Mouse (Mus musculus): Measurements from ENCODE around the gene Tk2.
A peak's percentile ranks its signal among the peaks of the same experiment; 100 is the strongest.
"Not testable (repeated sequence)": the region's sequence is repeated elsewhere in the genome, so short reads cannot be mapped to it uniquely, and the experiment has no call there.

Gene Tk2

DNA sequence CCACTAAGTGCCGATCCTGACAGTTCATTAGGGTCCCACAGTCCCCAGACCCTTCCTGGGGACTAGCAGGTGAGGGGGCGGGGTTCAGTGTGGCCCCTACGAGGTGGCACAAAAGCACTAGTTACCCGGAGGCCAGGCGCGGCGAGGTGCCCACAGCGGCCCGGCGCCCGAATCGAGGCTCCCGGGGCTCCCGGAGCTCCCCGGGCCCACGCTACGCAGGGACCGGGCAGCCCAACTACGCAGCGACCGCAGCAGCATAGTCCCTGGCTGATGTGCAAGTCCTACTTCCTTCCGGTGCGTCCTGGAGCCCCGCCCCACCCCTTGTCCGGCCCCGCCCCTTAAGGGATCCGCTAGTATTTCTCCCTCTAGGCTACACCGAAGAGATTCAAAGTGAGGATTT, at the start of gene Tk2:
Tk2 (minus strand) TSS at position 283 of the 400 bp plus-strand sequence.
- DNase-seq = peak; percentile 83

DNA sequence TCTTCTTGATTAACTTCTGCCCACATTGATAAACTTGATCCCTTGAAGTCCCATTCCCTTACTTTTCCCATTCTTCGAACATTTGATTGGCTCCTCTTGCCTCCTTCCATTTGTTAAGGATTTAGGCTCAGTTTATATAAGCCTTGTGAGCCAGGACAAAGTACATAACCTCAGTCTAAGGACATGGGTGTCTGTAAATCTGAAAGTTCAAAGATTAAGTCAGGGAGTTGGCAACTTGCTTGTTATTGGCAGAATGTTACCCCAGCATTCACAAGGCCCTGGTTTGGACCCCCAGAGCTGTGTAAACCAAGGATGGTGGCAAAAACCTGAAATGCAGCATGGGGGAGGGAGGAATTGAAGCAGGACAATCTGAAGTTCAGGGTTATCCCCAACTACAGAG, 46.0 kb upstream of the Tk2 start:
- DNase-seq = no peak

DNA sequence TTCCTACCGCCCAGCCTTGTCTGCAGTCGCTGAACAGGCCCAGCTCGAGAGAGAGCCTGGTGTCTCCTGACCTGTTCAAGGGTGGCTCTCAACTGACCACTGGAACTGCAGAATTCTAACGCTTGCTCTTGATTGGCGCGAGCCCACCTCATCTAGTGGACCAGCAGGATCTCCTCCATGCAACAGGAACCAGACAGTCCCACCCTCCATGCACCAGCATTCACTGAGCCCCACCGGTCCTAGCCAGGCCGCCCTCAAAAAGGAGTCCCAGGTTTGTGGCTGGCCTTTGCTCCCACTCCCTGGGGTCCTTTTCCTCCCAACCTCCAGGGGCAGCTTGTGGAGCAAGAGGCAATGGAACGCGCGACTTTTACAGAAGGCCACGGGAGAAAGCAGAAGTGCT, 44.7 kb upstream of the Tk2 start, which contains the start of gene Cmtm2a:
Cmtm2a (minus strand) TSS at position 101 of the 400 bp plus-strand sequence.
- not testable (repeated sequence) for DNase-seq

DNA sequence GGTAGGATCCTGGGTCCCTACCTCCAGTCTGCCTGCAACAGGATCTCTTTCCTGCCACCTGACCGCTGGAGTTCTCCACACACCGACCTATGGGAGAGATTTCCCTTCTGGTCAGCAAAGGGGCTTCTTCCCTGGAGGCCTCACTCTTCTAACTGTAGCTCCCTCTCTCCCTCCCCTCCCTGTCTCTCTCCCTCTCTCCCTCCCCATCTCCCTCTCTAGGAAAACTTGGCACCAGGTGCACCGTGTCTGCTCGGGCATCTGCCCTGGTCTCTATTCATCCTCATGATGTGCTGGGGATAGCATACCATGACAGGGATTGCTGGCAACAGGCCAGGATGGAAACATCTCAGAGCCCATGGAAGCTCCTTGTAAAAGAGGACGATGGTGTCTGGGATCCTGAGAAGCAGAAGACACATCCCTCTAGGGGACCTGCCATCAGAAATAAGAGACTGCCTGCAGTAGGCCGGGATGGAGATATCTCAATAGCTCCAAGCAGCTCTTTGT, 20.6 kb upstream of the Tk2 start:
- DNase-seq = no peak

DNA sequence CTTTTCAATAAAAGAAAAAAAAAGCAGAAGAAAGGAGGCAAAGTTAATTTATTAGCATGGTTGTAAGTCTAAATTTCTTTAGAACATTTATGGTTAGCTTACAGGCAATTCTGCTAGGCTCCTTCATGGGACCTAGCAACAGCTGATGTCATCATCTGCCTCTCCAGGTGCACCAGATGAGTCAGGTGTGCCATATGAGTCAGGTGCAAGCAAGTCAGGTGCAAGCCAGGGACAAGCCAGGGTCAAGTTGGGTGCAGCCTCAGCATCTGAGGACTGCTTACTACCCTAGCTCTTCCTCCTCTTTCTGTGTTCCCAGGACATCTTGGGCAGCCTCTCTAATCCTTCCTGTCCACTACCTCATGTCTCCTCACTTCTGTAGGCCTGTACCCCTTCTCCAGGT, 20.0 kb upstream of the Tk2 start:
- DNase-seq = no peak

DNA sequence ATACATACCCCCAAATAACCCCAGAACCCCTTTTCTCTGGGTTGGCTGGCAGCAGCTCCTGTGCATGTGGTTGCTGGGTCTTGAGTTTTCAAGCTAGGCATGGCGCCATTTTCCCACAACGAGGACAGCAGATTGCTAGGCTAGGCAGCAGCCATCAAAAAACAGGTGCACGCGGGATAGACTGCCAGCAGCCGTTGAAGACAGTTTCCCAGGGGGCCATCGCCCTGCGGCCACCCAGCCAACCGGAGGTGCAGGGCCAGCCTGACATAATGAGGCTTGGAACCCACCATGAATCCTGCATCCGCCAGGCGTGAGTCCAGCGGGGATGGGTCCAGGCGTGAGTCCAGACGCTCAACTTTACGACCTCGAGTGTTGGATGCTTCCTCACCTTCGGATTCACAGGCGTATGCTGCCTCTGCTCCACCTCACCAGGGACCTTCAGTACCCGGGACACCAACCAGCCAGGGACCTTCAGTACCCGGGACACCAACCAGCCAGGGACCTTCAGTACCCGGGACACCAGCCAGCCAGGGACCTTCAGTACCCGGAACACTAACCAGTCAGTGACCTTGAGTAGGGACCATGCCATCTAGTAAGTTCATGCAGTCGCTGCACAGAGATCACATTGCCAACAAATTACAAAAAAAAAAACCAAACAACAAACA, 16.0 kb upstream of the Tk2 start:
- DNase-seq = not testable (repeated sequence)

DNA sequence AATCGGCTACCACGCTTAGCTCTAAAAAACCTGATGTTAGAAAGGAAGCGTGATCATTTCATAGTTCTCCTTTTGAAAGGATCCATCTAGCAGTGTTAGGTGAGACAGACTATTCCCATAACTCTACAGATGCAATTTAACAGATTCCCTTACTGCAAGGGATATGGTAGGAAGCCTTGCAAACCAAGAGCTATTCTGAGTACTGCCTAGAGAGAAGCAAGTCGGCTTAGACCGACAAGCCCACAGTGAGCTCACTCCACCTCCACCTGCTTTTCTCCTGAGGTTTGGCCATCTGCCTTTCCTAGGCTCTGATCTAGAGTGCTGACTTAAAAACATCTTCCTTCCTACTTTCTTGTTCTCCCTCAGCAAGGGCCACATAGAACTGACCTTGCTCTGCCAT, 13.4 kb upstream of the Tk2 start:
- DNase-seq = not testable (repeated sequence)

DNA sequence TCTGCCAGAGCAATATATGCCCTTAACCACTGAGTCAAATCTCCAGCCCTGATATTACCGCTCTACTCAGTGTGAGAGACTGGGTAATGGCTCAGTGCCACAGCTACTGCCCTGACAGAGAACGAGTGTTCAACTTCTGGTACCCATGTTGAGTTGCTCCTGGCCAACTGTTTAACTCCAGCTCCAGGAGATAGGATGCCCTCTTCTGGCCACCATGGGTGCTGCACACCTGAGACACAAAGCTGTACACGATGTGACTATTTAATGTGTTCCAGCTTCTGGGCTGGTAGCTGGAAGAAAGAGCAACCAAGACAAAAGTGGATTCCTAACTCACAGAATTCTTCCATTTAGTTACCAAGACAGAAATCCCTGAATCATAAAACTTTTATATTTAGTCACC, 4.7 kb upstream of the Tk2 start:
- DNase-seq = peak; percentile 58

DNA sequence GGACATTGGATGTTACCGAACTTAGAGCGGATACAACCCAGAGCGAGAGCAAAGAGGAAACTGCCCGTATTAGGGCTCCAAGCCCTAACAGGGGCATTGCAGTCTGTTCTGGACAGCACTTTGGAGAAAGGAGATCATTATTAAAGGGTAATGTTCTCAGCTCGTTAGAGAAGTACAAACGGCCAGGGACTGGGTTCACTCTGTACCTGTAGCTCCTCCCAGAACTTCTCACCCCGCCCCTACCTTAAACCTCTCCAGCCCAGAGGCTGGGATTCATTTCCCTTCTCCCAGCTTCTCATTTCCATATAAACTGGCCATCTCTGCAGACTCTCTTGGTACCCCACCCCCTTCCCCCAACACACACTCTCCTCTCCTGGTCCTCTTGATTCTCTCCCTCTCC, 3.1 kb upstream of the Tk2 start:
- DNase-seq = peak; percentile 38

DNA sequence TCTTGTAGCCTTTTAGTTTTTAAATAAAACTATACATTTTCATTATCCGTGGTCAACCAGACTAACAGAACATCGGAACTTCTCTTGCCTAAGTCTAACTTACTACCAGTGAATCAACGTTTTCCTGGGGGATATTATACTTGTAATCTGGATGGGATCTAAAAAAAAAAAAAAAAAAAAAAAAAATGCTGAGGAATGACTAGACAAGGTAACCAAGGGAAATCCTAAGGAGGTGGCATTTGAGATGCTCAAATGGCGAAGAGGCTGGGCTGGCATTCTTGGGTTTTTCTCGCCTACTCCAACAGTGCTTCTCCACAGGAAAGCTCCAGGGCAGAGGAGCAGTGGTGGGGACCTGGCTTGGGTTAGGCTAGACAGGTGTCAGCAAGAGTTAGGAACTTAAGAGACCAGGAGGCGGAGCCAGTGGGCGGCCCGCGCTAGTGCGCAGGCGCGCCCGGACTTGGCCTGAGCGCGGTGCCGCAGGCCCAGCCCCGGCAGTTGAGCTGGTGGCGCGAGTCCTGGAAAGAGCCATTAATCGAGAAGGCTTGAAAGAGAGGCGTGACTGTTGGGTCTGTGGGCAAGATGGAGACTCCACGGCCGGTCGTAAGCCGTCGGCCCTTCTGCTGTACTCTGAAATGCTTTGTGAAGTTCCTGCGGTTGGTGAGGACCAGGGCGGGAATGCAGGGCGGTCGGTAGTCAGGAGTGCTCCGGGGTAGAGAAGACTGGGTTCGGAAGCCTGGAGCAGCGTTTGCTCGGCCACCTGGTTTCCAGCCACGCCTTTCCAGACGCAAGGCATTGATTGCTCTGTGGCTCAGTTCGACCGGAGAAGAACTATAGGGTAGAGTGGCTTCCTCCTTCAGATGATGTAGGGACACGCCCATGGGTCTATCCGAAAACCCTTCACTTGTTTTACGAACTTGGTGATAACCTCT, 2.3 kb upstream of the Tk2 start, which contains the start of gene Cklf:
Cklf (plus strand) TSS at position 423 of the 929 bp plus-strand sequence.
- DNase-seq = peak; percentile 96

DNA sequence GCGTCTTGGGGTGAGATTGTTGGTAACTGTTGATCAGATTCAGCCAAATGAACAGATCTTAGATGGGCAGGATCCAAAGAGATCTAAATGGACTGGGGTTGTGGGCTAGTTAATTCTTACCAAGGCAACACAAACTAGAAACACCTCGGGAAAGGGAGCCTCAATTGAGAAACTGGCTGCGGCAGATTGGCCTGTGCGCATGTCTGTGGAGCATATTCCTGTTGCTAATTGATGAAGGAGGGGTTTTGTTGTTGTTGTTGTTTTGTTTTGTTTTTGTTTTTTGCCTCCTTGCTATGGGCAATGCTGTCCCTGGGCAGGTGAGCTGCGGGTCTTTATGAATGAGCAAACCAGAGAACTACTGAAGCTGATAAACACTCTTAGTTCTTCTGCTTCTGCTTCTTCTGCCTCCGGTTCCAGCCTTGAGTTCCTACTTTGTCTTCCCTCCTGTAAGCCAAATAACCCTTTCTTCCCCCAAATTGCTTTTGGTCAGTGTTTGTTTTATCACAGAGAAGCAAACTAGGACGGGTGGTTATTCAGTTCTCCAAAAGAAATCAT, 1.2 kb upstream of the Tk2 start:
- no peak for DNase-seq

DNA sequence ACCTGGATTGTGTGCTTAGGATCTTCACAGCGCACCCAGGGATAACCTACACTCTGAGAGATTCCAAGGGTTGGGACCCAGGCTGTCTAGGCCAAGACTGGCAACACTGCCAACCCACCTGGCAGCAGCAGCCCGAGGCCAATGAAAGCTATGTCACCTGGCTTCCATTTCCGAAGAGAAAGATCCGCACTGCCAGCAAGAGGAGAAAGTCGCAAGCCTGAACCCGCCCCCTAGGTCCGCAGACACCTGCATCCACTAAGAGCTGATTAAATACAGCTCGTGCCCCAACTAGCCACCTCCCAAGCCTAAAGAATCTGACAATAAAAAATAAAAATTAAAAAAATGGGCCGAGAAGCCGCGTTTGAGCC, 466 bp downstream of the Tk2 start:
- peak; percentile 20 for DNase-seq

DNA sequence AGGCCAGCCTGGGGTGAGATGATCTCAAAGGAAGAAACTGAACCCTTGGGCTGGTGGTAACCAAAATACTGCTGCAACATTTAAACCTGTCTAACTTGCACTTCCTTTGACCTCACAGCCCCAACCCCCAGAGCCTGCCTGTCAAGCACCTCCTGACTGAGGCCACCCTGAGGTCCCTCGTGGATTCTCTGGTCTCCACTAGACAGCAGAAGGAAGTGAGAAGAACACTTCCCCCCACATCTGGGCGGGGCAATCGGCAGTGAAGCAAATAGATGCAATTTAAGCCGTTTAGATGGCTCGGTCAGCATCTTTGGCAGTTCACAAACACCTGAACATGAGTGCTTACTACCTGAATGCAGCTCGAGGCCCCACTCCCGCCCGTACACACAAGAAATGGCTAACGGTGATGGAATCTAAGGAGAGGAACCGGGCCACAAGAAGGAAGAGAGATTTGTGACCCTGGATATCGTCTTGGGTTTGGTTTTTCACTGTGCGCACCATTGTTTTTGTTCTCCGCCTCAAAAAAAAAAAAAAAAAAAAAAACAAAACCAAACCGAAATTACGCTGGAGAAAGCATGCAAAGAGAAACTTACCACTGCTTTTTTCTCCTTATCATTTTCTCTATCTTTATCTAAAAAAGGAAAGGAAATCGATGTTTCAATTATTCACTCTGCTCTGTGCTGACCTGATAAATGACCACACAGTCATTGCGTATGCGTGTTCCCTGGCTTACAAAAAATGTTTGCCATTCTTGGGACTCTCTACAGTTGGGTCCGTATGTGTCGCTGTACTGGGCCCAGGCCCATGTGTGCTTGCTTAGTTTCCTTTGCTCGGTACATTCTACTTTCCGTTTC, 1.1 kb downstream of the Tk2 start:
- peak; percentile 75 for DNase-seq

DNA sequence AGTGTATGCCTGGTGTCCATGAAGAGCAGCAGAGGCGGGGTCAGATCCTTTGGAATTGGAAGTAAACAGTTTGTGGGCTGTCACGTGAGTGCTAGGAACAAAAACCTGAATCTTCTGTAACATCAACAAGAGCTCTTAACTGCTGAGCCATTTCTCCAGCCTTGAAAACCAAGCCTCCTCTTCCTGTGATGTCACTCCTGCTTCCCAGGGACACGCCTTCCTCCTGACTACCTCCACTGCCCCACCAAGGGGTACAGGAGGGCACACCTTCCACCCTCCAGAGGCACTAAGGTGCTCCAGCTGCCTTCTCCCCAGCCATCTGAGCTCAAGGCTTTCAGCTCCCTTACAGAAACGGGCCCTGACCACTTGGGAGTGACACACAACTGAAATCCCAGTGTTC, 1.7 kb downstream of the Tk2 start:
- DNase-seq = peak; percentile 11

DNA sequence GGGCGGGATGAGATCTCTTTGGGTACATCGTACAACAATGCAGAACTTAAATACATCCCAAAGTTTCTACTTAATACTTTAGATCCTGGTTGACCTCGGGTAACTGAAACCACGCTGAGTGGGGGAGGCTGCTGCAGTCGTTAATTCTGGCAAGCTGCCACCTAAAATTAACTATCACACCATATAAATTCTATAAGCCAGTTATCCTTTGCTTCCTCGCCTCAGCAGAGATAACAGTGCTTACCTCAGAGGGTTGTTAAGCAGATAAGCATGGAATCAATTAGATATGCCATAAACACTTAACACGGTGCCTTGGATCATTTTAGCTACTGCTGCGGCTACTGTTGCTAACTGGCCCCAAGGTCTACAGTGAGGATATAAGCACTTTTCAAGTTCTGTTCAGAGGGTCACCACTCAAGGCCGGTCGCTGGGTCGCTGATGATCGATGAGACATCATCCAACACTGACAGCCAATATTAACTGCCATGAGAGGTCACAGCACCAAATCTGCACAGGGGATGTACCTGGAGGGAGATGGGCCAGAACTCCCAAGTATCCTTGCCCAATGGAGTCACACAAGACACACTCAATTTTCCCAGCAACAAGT, 6.2 kb downstream of the Tk2 start:
- DNase-seq = no peak

DNA sequence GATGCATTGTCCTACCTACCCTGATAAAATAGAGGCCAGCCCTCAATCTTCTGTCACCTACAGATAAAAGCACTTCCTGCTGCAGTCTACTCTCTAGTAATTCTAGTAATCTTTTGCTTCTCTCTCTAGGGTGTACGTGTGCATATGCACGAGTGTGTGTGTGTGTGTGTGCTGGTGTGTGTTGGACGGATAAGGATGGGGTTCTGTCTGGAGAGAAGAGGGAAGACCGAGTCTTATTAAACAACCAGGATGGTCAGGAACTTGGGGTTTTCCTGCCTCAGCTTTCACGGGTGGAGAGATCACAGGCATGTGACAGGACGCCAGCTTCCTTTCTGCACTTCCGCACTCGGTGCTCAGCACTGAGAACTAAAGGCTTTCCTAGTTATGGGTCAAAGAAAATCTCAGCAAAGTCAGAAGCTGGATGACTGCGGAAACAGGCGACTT, 8.9 kb downstream of the Tk2 start:
- peak; percentile 25 for DNase-seq

DNA sequence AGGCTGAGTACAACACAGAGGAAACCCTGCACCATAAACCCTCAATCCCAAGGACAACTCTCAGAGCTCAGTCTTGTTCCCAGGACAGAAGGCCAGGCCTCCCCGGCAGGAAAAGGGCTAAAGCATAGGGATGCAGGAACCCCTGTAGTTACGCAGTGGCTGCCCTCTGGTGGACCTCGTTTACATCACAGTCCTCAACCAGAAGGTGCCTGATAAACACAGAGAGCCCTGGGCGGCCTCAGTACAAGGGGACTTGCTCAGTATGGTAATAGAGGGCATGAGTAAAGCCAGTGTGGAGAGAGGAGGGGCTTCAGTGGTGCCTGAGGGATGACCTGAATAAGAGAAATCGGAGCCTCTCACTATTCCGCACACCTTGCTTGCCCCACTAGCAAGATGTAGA, 13.8 kb downstream of the Tk2 start:
- DNase-seq = no peak

DNA sequence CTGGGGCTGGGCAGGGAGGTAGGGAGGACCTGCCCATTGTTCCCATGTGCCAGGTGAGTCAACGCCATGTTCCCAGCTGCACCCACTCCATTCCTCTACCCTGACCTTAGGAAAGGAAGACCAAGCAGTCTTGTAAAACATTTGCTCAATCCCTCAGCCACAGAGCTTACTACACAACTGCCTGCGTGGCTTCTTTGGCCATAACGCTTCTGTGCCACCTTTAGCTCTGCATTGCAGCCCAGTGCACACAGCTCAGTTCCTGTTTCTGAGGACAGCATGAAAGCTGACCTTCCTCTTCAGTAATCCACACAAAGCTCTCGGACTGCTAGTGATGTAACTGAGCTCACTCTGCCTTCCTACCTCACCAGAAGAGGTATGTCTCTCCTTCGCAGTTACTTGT, 15.4 kb downstream of the Tk2 start:
- peak; percentile 56 for DNase-seq

DNA sequence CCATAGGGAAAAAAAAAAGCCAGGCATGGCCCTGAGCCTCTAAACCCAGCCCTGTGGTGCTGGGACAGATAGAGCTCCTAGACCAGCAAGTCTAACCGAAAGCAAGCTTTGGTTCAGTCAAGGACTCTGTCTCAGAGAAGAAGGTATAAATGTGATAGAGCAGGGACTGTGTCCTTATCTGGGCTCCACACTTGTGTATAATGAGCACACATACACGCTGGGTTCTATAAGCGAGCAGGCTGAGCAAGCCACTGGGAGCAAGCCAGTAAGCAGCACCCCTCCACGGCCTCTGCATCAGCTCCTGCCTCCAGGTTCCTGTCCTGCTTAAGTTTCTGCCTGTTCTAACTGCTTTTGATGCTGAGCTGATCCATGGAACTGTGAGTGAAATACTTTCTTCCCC, 16.3 kb downstream of the Tk2 start:
- no peak for DNase-seq

DNA sequence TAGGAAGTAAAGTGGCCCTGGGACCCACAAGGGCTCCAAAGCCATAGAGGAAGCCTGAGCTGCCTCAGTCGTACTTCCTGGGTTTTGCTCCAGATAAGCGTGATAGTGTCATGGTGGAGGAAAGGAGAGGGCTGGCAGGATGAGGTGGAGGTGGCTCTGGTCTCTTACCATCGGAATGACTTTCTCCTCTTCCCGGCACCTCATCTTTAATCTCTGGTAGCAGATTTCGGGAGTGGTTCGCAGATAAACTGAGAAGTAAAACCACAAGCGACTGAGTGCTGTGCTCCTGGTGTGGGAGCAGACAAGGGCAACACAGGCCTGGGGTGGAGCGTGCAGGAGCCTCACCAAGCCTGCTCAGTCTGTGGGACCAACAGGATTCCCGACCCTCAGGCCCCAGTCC, 18.0 kb downstream of the Tk2 start:
- no peak for DNase-seq

DNA sequence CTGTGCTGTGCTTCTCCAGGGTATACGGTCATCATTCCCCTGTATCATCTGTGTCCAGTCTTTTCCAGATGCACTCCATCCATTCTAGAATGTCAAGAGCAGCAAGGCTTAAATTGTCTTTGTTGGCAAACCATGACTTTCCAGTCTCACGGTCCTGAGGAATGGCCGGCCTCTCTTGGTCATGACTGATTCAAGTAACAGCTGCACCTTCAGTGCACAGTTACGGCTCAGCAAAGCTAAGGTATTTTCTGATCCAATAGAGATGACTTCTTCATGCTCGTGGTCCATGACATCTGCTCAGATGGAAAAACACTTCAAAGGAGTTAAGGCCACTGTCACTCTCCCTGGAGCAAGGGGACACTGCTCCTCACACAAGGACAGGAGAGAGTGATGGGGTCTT, 21.3 kb downstream of the Tk2 start:
- DNase-seq = no peak

DNA sequence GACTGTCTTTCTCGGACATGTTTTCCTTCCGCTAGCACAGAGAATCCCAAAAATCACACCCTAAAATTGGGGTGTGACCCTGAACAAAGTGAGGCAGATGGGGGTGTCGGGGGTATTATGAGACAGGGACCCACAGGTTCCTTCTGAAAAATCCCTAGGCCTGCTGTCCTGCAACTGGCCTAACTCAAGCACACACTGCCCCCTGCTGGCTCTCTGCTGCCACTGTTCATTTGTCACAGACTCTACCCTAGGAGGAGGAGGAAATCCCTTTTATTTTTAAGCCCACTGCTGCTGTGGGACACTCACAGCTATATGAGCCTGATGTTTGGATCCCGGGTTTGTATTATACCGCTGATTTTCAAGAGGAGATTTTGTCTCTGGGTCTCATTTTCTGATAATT, 28.6 kb downstream of the Tk2 start:
- DNase-seq = peak; percentile 86

All from lung, postnatal 36 days (tissue).